In genomic region chr7:109669426-109670170, GRCm38 (mm10) we compare ENCODE assay signal across 10 mouse cellular contexts. TPM values are rescaled to one million over a fixed set of nuclear protein-coding genes. Genes with fewer than 3 reads are reported as not detected.
DNase-seq lines count a peak whose midpoint lies in the region; ATAC-seq and TF ChIP-seq lines count a peak whose summit lies in the region.
"Had no signal": no experiment of that assay in that cellular context is flagged by ENCODE, and none has a peak within 500 bp of the region (broad histone marks: within the 10 kb centered on the region; RNA-seq: fewer than 3 reads in every experiment).

No protein-coding gene starts in this region.

- no peaks in the 10 kb centered on the region for H3K4me1 ChIP-seq in kidney, adult 2 months (ENCODE audit: control insufficient read depth, insufficient read depth, low read length)
- peaks cover 5% of the 10 kb centered on the region for H3K4me1 ChIP-seq in brown adipose tissue, adult 24 weeks (ENCODE audit: control insufficient read depth, insufficient read depth, insufficient read length, low read length)
- peaks cover 7% of the 10 kb centered on the region for H3K4me1 ChIP-seq in limb, embryonic 11.5 days (ENCODE audit: control insufficient read depth, insufficient read depth, low read length)

- no peak overlapping the region for H3K27ac ChIP-seq in kidney, adult 2 months (ENCODE audit: insufficient read depth, low read depth, low read length)
- no peak overlapping the region for H3K27ac ChIP-seq in brown adipose tissue, adult 24 weeks (replicated peaks; ENCODE audit: low read depth, low read length)
- H3K27ac ChIP-seq in limb, embryonic 11.5 days (replicated peaks; ENCODE audit: low read depth, low read length) = no peak overlapping the region

- WGBS in kidney, adult 2 months = 68% methylated on average over 5 of the region's 5 CpGs
- 70% methylated on average over 5 of the region's 5 CpGs for WGBS in limb, embryonic 11.5 days

- no peaks in the 10 kb centered on the region for H3K36me3 ChIP-seq in kidney, adult 2 months (ENCODE audit: control insufficient read depth, insufficient read depth, low read length)
- H3K36me3 ChIP-seq in limb, embryonic 11.5 days (ENCODE audit: control insufficient read depth, insufficient read depth, low read length) = no peaks in the 10 kb centered on the region
- H3K36me3 ChIP-seq: G1E had no signal

- no peak for TF ChIP-seq CTCF in kidney, adult 2 months (conservative IDR thresholded peaks at IDR 0.05; ENCODE audit: insufficient read depth, insufficient read length, low read depth, low read length)

- H3K9ac ChIP-seq in limb, embryonic 11.5 days (ENCODE audit: low read length) = no peak overlapping the region

- no peaks in the 10 kb centered on the region for H3K9me3 ChIP-seq in limb, embryonic 11.5 days (ENCODE audit: control insufficient read depth, low read length)
- H3K9me3 ChIP-seq: G1E had no signal

- peak overlapping the region; percentile 24; the same call in 1 of the 2 replicates for H3K4me3 ChIP-seq in kidney, adult 2 months (ENCODE audit: insufficient read depth, low read depth, low read length)
- peak overlapping the region; percentile 11; the same call in 1 of the 2 replicates for H3K4me3 ChIP-seq in brown adipose tissue, adult 24 weeks (ENCODE audit: insufficient read depth, low read depth, low read length)
- H3K4me3 ChIP-seq in limb, embryonic 11.5 days (ENCODE audit: low read depth, low read length) = no peak overlapping the region

- no peaks in the 10 kb centered on the region; the same call in 1 of the 2 replicates for H3K27me3 ChIP-seq in kidney, adult 2 months (replicated peaks; ENCODE audit: control insufficient read depth, insufficient read depth, low read length)
- H3K27me3 ChIP-seq in limb, embryonic 11.5 days (ENCODE audit: control insufficient read depth, insufficient read depth, low read length) = no peaks in the 10 kb centered on the region

- no peak for DNase-seq in kidney, adult 2 months
- no peak for DNase-seq in kidney, postnatal 25 days
- peak; percentile 63 for DNase-seq in 3T3-L1 (ENCODE audit: low read depth, low spot score)
- DNase-seq in limb, embryonic 11.5 days (ENCODE audit: low spot score) = no peak
- DNase-seq in cerebellum, postnatal 10 days = no peak
- DNase-seq in adrenal gland, postnatal 4 days (ENCODE audit: low spot score in 2 of 2) = no peak
- no peak for DNase-seq in embryo, embryonic 11 days

- no peak for TF ChIP-seq POLR2A in kidney, adult 2 months (IDR thresholded peaks at IDR 0.05; ENCODE audit: low read depth, low read length)

- peak overlapping the region; percentile 27; the same call in 1 of the 2 replicates for H3K4me2 ChIP-seq in limb, embryonic 11.5 days (ENCODE audit: low read depth, severe bottlenecking)

- no peak for ATAC-seq in limb, embryonic 11.5 days (ENCODE audit: insufficient number of reproducible peaks, low FRiP score, low TSS enrichment, low read depth)

RNA-seq across cellular contexts. Expression of gene St5, which starts 33.8 kb away (rescaled TPM):
- 39.5 and 47.6 TPM in 2 replicates for polyA plus RNA-seq in kidney, adult 2 months (2012; rRNA removed)
- polyA plus RNA-seq in brown adipose tissue, adult 24 weeks (2012; ENCODE audit: insufficient read depth, insufficient read length, missing spikeins) = 6.9 and 13.4 TPM in 2 replicates
- polyA plus RNA-seq in limb, embryonic 11.5 days (2014; fragmentation: Nextera tagmentation; extraction: Ambion mirVana) = 48.3 and 52.3 TPM in 2 replicates
- total RNA-seq in adrenal gland, postnatal 4 days (2021) = 10 to 100 TPM; 54.1 to 57.6 TPM

RNA-seq across cellular contexts. Expression of gene Akip1, which starts 33.9 kb away (rescaled TPM):
- polyA plus RNA-seq in kidney, adult 2 months (2012; rRNA removed) = 24.7 and 29.8 TPM in 2 replicates
- 26.1 and 34.8 TPM in 2 replicates for polyA plus RNA-seq in brown adipose tissue, adult 24 weeks (2012; ENCODE audit: insufficient read depth, insufficient read length, missing spikeins)
- polyA plus RNA-seq in limb, embryonic 11.5 days (2014; fragmentation: Nextera tagmentation; extraction: Ambion mirVana) = 22.4 and 24.0 TPM in 2 replicates
- total RNA-seq in adrenal gland, postnatal 4 days (2021) = 10 to 100 TPM; 33.3 to 34.0 TPM

RNA-seq across cellular contexts. Expression of gene BC051019, which starts 54.1 kb away (rescaled TPM):
- 0.08 TPM in 1 of 2 replicates, not detected in the other for polyA plus RNA-seq in kidney, adult 2 months (2012; rRNA removed)
- not detected in 2 replicates for polyA plus RNA-seq in brown adipose tissue, adult 24 weeks (2012; ENCODE audit: insufficient read depth, insufficient read length, missing spikeins)
- polyA plus RNA-seq in limb, embryonic 11.5 days (2014; fragmentation: Nextera tagmentation; extraction: Ambion mirVana) = 0.20 TPM in 1 of 2 replicates, not detected in the other
- not detected for total RNA-seq in adrenal gland, postnatal 4 days (2021)
- total RNA-seq: G1E; gastrocnemius, adult 8-10 months had no signal
- polyA plus RNA-seq: G1E had no signal
